Mouse (Mus musculus) hindbrain, embryonic 11.5 days (tissue): ENCODE measurements around the gene Gon4l. TPM values are rescaled to one million over a fixed set of nuclear protein-coding genes. Genes with fewer than 3 reads are reported as not detected.

Experiments
- ATAC-seq: fragments of 200-750 bp; cut with Nextera tagmentation; 2 replicates; pipeline ENCODE4 v1.8.0; 2017; ENCODE audit warnings: mild to moderate bottlenecking, moderate TSS enrichment, moderate library complexity; ENCODE audit not compliant: low FRiP score
- DNase-seq: peaks from one replicate; pipeline ENCODE4 v3.0.0-alpha.2; 2015; ENCODE audit warnings: low spot score
- H3K27ac ChIP-seq: fragments of 300-500 bp; sonication (generic); 2 replicates; pipeline ENCODE4 v1.5.1; 2014; ENCODE audit warnings: mild to moderate bottlenecking, low read depth, low read length
- H3K27me3 ChIP-seq: fragments of 300-500 bp; sonication (generic); 2 replicates; pipeline ENCODE4 v1.6.1; 2014; ENCODE audit warnings: mild to moderate bottlenecking, low read length, moderate library complexity, mixed read lengths; ENCODE audit not compliant: control insufficient read depth, insufficient read depth
- H3K36me3 ChIP-seq: fragments of 300-500 bp; sonication (generic); 2 replicates; pipeline ENCODE4 v1.6.1; 2014; ENCODE audit warnings: mild to moderate bottlenecking, low read length, moderate library complexity, mixed read lengths; ENCODE audit not compliant: control insufficient read depth, insufficient read depth
- H3K4me1 ChIP-seq: fragments of 300-500 bp; sonication (generic); replicated peaks from 2 replicates; pipeline ENCODE4 v1.6.1; 2014; ENCODE audit warnings: low read length, mixed read lengths; ENCODE audit not compliant: control insufficient read depth, insufficient read depth
- H3K4me2 ChIP-seq: fragments of 300-500 bp; sonication (generic); replicated peaks from 2 replicates; pipeline ENCODE4 v1.6.1; 2014; ENCODE audit warnings: mild to moderate bottlenecking, low read depth, low read length
- H3K4me3 ChIP-seq: fragments of 300-500 bp; sonication (generic); 2 replicates; pipeline ENCODE4 v1.5.1; 2014; ENCODE audit warnings: low read depth, low read length
- H3K9ac ChIP-seq: fragments of 300-500 bp; sonication (generic); 2 replicates; pipeline ENCODE4 v1.6.1; 2014; ENCODE audit warnings: low read depth, low read length
- H3K9me3 ChIP-seq: fragments of 300-500 bp; sonication (generic); 2 replicates; pipeline ENCODE4 v1.6.1; 2016; ENCODE audit warnings: low read length; ENCODE audit not compliant: control insufficient read depth
- WGBS: fragments of 180-500 bp; shearing (Covaris S2); extraction: QIAGEN DNeasy Blood & Tissue Kit; methylation state at CpG from one replicate; pipeline ENCODE4 v1.1.7; 2014; 5-methylcytosine and 5-hydroxymethylcytosine counted together
- polyA plus RNA-seq: library from polyadenylated mRNA; unstranded; fragments of >200 nt; fragmentation: Nextera tagmentation; extraction: Ambion mirVana; gene quantifications from 2 replicates; pipeline ENCODE4 v1.2.1, GENCODE M21; 2014

Gene Gon4l
- polyA plus RNA-seq, 1 experiment from 2014 or later: 15.3 TPM

GRCm38 (mm10) chr3:88918981-88919380 is 84.0 kb downstream of the Gon4l start:
- 90% methylated on average over 13 of the region's 13 CpGs for WGBS
- no peak overlapping the region for H3K27ac ChIP-seq
- no peak overlapping the region for H3K4me3 ChIP-seq
- no peaks in the 10 kb centered on the region for H3K4me1 ChIP-seq
- H3K9ac ChIP-seq: no peak overlapping the region
- DNase-seq (no peak), ATAC-seq (no peak)
- no peaks in the 10 kb centered on the region for H3K9me3 ChIP-seq
- H3K27me3 ChIP-seq: no peaks in the 10 kb centered on the region
- no peak overlapping the region for H3K4me2 ChIP-seq
- H3K36me3 ChIP-seq: peaks cover 9% of the 10 kb centered on the region

- no peaks in the 10 kb centered on the region for H3K4me1 ChIP-seq
- H3K4me2 ChIP-seq: no peak overlapping the region
- H3K36me3 ChIP-seq: peaks cover 9% of the 10 kb centered on the region
- H3K9ac ChIP-seq: no peak overlapping the region
- 95% methylated on average over 9 of the region's 9 CpGs for WGBS
- no peak overlapping the region for H3K27ac ChIP-seq
- DNase-seq: no peak
- no peak overlapping the region for H3K4me3 ChIP-seq
- no peaks in the 10 kb centered on the region for H3K27me3 ChIP-seq
- ATAC-seq: no peak
- no peaks in the 10 kb centered on the region for H3K9me3 ChIP-seq
Observed at GRCm38 (mm10) chr3:88921411-88921810, 86.4 kb downstream of the Gon4l start.

GRCm38 (mm10) chr3:88923989-88924591 is 89.1 kb downstream of the Gon4l start:
- no peak for DNase-seq
- Histone ChIP-seq H3K36me3 (peaks cover 14% of the 10 kb centered on the region), H3K9ac (no peak overlapping the region), H3K9me3 (no peaks in the 10 kb centered on the region), H3K4me1 (no peaks in the 10 kb centered on the region), H3K27me3 (no peaks in the 10 kb centered on the region), H3K27ac (no peak overlapping the region), H3K4me2 (no peak overlapping the region), H3K4me3 (no peak overlapping the region)
- WGBS: 97% methylated on average over 8 of the region's 8 CpGs
- ATAC-seq: no peak

GRCm38 (mm10) chr3:88925651-88926050 is 90.6 kb downstream of the Gon4l start:
- H3K27me3 ChIP-seq: no peaks in the 10 kb centered on the region
- no peak overlapping the region for H3K9ac ChIP-seq
- WGBS: 88% methylated on average over 2 of the region's 2 CpGs
- no peak for ATAC-seq
- no peak overlapping the region for H3K27ac ChIP-seq
- no peak overlapping the region for H3K4me2 ChIP-seq
- H3K4me1 ChIP-seq: no peaks in the 10 kb centered on the region
- H3K4me3 ChIP-seq: no peak overlapping the region
- DNase-seq: no peak
- peaks cover 17% of the 10 kb centered on the region for H3K36me3 ChIP-seq
- H3K9me3 ChIP-seq: no peaks in the 10 kb centered on the region

GRCm38 (mm10) chr3:88929501-88929900 is 94.5 kb downstream of the Gon4l start:
- Histone ChIP-seq H3K4me1 (no peaks in the 10 kb centered on the region), H3K9ac (no peak overlapping the region), H3K36me3 (peaks cover 9% of the 10 kb centered on the region; the same call in 1 of the 2 replicates), H3K27ac (no peak overlapping the region), H3K27me3 (no peaks in the 10 kb centered on the region), H3K4me3 (no peak overlapping the region), H3K9me3 (no peaks in the 10 kb centered on the region), H3K4me2 (no peak overlapping the region)
- ATAC-seq (no peak), DNase-seq (no peak)
- 93% methylated on average over 3 of the region's 3 CpGs for WGBS

GRCm38 (mm10) chr3:88939071-88939470 is 104.0 kb downstream of the Gon4l start:
- no peaks in the 10 kb centered on the region for H3K27me3 ChIP-seq
- no peak for ATAC-seq
- no peaks in the 10 kb centered on the region for H3K9me3 ChIP-seq
- peak; percentile 12 for DNase-seq
- no peak overlapping the region for H3K27ac ChIP-seq
- H3K9ac ChIP-seq: no peak overlapping the region
- WGBS: 97% methylated on average over 10 of the region's 10 CpGs
- no peaks in the 10 kb centered on the region for H3K4me1 ChIP-seq
- H3K4me2 ChIP-seq: no peak overlapping the region
- no peak overlapping the region for H3K4me3 ChIP-seq
- 0 out of 2 replicates have a peak, but pooled peaks cover 4% of the 10 kb centered on the region for H3K36me3 ChIP-seq

GRCm38 (mm10) chr3:88939749-88940148 is 104.7 kb downstream of the Gon4l start:
- H3K4me1 ChIP-seq: no peaks in the 10 kb centered on the region
- no peaks in the 10 kb centered on the region for H3K9me3 ChIP-seq
- DNase-seq (peak; percentile 78), ATAC-seq (no peak)
- H3K9ac ChIP-seq: no peak overlapping the region
- H3K27me3 ChIP-seq: no peaks in the 10 kb centered on the region
- no peak overlapping the region for H3K4me3 ChIP-seq
- no peak overlapping the region for H3K4me2 ChIP-seq
- H3K36me3 ChIP-seq: 0 out of 2 replicates have a peak, but pooled peaks cover 4% of the 10 kb centered on the region
- 75% methylated on average over 3 of the region's 3 CpGs for WGBS
- no peak overlapping the region for H3K27ac ChIP-seq

GRCm38 (mm10) chr3:88942316-88942880 is 107.4 kb downstream of the Gon4l start:
- DNase-seq (no peak), ATAC-seq (no peak)
- H3K9me3 ChIP-seq: no peaks in the 10 kb centered on the region
- no peaks in the 10 kb centered on the region for H3K4me1 ChIP-seq
- no peak overlapping the region for H3K9ac ChIP-seq
- no peak overlapping the region for H3K27ac ChIP-seq
- H3K4me2 ChIP-seq: no peak overlapping the region
- H3K27me3 ChIP-seq: no peaks in the 10 kb centered on the region
- WGBS: 95% methylated on average over 10 of the region's 10 CpGs
- 0 out of 2 replicates have a peak, but pooled peaks cover 4% of the 10 kb centered on the region for H3K36me3 ChIP-seq
- no peak overlapping the region for H3K4me3 ChIP-seq

- Histone ChIP-seq H3K4me3 (no peak overlapping the region), H3K4me2 (no peak overlapping the region), H3K4me1 (0 out of 2 replicates have a peak, but pooled peaks cover 2% of the 10 kb centered on the region), H3K9me3 (no peaks in the 10 kb centered on the region), H3K9ac (no peak overlapping the region), H3K27ac (no peak overlapping the region), H3K36me3 (0 out of 2 replicates have a peak, but pooled peaks cover 4% of the 10 kb centered on the region), H3K27me3 (no peaks in the 10 kb centered on the region)
- DNase-seq (no peak), ATAC-seq (no peak)
- WGBS: 92% methylated on average over 4 of the region's 4 CpGs
Observed at GRCm38 (mm10) chr3:88944109-88944508, 109.1 kb downstream of the Gon4l start.
